ENCODE assay signal across 13 mouse cellular contexts in genomic region chr3:105005561-105006065, GRCm38 (mm10). TPM values are rescaled to one million over a fixed set of nuclear protein-coding genes. Genes with fewer than 3 reads are reported as not detected.
"Had no signal": no experiment of that assay in that cellular context is flagged by ENCODE, and none has a peak within 500 bp of the region (broad histone marks: within the 10 kb centered on the region; RNA-seq: fewer than 3 reads in every experiment).

No protein-coding gene starts in this region.

- H3K4me3 ChIP-seq: limb, embryonic 13.5 days; midbrain, embryonic 10.5 days; myocyte; neural tube, embryonic 15.5 days had no signal

- H3K27me3 ChIP-seq: limb, embryonic 13.5 days; neural tube, embryonic 15.5 days had no signal

- H3K27ac ChIP-seq: limb, embryonic 13.5 days; liver, embryonic 14.5 days had no signal

- DNase-seq: kidney, adult 2 months; kidney, postnatal 36 days; lung, adult 18-20 months; midbrain, embryonic 14.5 days; right cerebral cortex, postnatal 4 days; spleen, adult 18-20 months; thymus, postnatal 4 days had no signal

- H3K4me1 ChIP-seq: neural tube, embryonic 15.5 days had no signal

RNA-seq across cellular contexts. Expression of gene Wnt2b, which starts 43.9 kb away (rescaled TPM):
- total RNA-seq: megakaryocyte, adult 5-6 weeks had no signal
